Mouse (Mus musculus): Measurements from ENCODE around the gene Gm13420.

DNA sequence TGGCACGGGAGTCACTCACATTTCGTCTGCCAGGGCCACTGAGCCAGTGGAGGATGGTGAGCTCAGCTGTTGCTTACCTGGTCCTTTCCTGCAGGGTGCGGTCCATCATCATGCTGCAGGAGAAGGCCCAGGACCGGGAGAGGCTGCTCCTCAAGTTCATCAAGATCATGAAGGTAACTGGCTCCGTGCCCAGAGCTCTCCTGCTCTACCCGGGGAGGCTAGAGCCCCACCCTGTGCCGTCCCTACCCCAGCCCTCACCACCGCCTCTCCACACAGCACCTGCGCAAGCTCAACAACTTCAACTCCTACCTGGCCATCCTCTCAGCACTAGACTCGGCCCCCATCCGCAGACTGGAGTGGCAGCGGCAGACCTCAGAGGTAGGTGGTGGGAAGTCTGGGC lies 15.8 kb downstream of the Gm13420 start:
- no peak for TF ChIP-seq CTCF (IDR thresholded peaks at IDR 0.05; ENCODE audit: low read depth, low read length)
- TF ChIP-seq POLR2A (IDR thresholded peaks at IDR 0.05; ENCODE audit: borderline replicate concordance, low read depth, low read length), result no peak

All from bone marrow macrophage, adult 2 months (primary cell).